Mouse (Mus musculus): ENCODE measurements around the gene Tox4.
A peak's percentile ranks its signal among the peaks of the same experiment; 100 is the strongest.

Tox4 gene

GRCm38 (mm10) chr14:52313931-52314807 lies 35.2 kb downstream of the Tox4 start:
- no peak for DNase-seq (ENCODE audit: low read depth, low spot score)

- DNase-seq (ENCODE audit: low read depth, low spot score) = no peak
These were observed 35.8 kb downstream of the Tox4 start for GRCm38 (mm10) chr14:52314808-52315150.

GRCm38 (mm10) chr14:52315283-52315780 lies 36.4 kb downstream of the Tox4 start:
- no peak for DNase-seq (ENCODE audit: low read depth, low spot score)

GRCm38 (mm10) chr14:52315792-52316440 lies 37.0 kb downstream of the Tox4 start:
- DNase-seq (ENCODE audit: low read depth, low spot score) = peak; percentile 61

GRCm38 (mm10) chr14:52316441-52317225 lies 37.7 kb downstream of the Tox4 start:
- peak; percentile 48 for DNase-seq (ENCODE audit: low read depth, low spot score)

- no peak for DNase-seq (ENCODE audit: low read depth, low spot score)
These were observed 40.4 kb downstream of the Tox4 start for GRCm38 (mm10) chr14:52319361-52319760.

GRCm38 (mm10) chr14:52325890-52326289 lies 46.9 kb downstream of the Tox4 start:
- DNase-seq (ENCODE audit: low read depth, low spot score) = no peak

GRCm38 (mm10) chr14:52327375-52327901 lies 48.5 kb downstream of the Tox4 start:
- no peak for DNase-seq (ENCODE audit: low read depth, low spot score)

- DNase-seq (ENCODE audit: low read depth, low spot score) = no peak
These were observed 49.2 kb downstream of the Tox4 start, which contains the start of gene Sall2 for GRCm38 (mm10) chr14:52327910-52328812. TSS of gene Sall2 (minus strand) at chr14:52328762.

- no peak for DNase-seq (ENCODE audit: low read depth, low spot score)
These were observed 52.3 kb downstream of the Tox4 start for GRCm38 (mm10) chr14:52331069-52331750.

GRCm38 (mm10) chr14:52332171-52332570 lies 53.2 kb downstream of the Tox4 start:
- no peak for DNase-seq (ENCODE audit: low read depth, low spot score)

GRCm38 (mm10) chr14:52338751-52339511 lies 60.0 kb downstream of the Tox4 start:
- DNase-seq (ENCODE audit: low read depth, low spot score) = peak; percentile 78

- DNase-seq (ENCODE audit: low read depth, low spot score) = no peak
These were observed 60.5 kb downstream of the Tox4 start for GRCm38 (mm10) chr14:52339512-52339852.

All from forelimb bud, embryonic 11.5 days (tissue).